Mouse (Mus musculus) right cerebral cortex, adult 2 months (tissue): ENCODE measurements around the gene Gtpbp8.
A peak's percentile ranks its signal among the peaks of the same experiment; 100 is the strongest.

Source experiments
- DNase-seq, 2 experiments: peaks; one replicate each; pipeline ENCODE4 v3.0.0; 2021 to 2022; ENCODE audit warnings: low spot score in 2 of 2

Gtpbp8 gene

GRCm38 (mm10) chr16:44725286-44726223 lies 20.6 kb downstream of the Gtpbp8 start:
- peak; percentile 86 to 89 for DNase-seq

- peak in 1 of 2 experiments; percentile 56 for DNase-seq
Measured at GRCm38 (mm10) chr16:44724847-44725246, 21.3 kb downstream of the Gtpbp8 start.

- DNase-seq = peak; percentile 92 to 97
Measured at GRCm38 (mm10) chr16:44724083-44724787, 21.9 kb downstream of the Gtpbp8 start, which contains the start of gene Nepro. Gene Nepro, plus strand, starts transcription at chr16:44724301.

- DNase-seq = no peak
Measured at GRCm38 (mm10) chr16:44722666-44723065, 23.5 kb downstream of the Gtpbp8 start.

- DNase-seq = no peak
Measured at GRCm38 (mm10) chr16:44720518-44720917, 25.6 kb downstream of the Gtpbp8 start.

GRCm38 (mm10) chr16:44719349-44719748 lies 26.8 kb downstream of the Gtpbp8 start:
- DNase-seq = no peak

- DNase-seq = no peak
Measured at GRCm38 (mm10) chr16:44717838-44718237, 28.3 kb downstream of the Gtpbp8 start.

GRCm38 (mm10) chr16:44717141-44717634 lies 29.0 kb downstream of the Gtpbp8 start:
- DNase-seq = no peak

GRCm38 (mm10) chr16:44716305-44717140 lies 29.6 kb downstream of the Gtpbp8 start:
- peak in 1 of 2 experiments; percentile 43 for DNase-seq

- DNase-seq = no peak
Measured at GRCm38 (mm10) chr16:44703458-44703857, 42.7 kb downstream of the Gtpbp8 start.

GRCm38 (mm10) chr16:44702272-44702671 lies 43.9 kb downstream of the Gtpbp8 start:
- DNase-seq = no peak

GRCm38 (mm10) chr16:44701155-44701554 lies 45.0 kb downstream of the Gtpbp8 start:
- DNase-seq = no peak

- DNase-seq = no peak
Measured at GRCm38 (mm10) chr16:44697473-44698205, 48.5 kb downstream of the Gtpbp8 start.

GRCm38 (mm10) chr16:44695859-44696620 lies 50.1 kb downstream of the Gtpbp8 start:
- DNase-seq = no peak

GRCm38 (mm10) chr16:44695214-44695858 lies 50.8 kb downstream of the Gtpbp8 start:
- no peak for DNase-seq

GRCm38 (mm10) chr16:44693695-44694094 lies 52.5 kb downstream of the Gtpbp8 start:
- DNase-seq = no peak

- no peak for DNase-seq
Measured at GRCm38 (mm10) chr16:44692541-44692940, 53.6 kb downstream of the Gtpbp8 start.

- DNase-seq = peak; percentile 78 to 80
Measured at GRCm38 (mm10) chr16:44691561-44692141, 54.5 kb downstream of the Gtpbp8 start.

- DNase-seq = no peak
Measured at GRCm38 (mm10) chr16:44691066-44691465, 55.1 kb downstream of the Gtpbp8 start.
